Mouse (Mus musculus) megakaryocyte-erythroid progenitor cell, adult 5-6 weeks (primary cell): ENCODE data around the gene Btbd9. TPM values are rescaled to one million over a fixed set of nuclear protein-coding genes. Genes with fewer than 3 reads are reported as not detected.

Source experiments
- ATAC-seq: replicated peaks from 2 replicates; pipeline ENCODE4 v1.8.0; 2016; ENCODE audit warnings: mild to moderate bottlenecking, inconsistent platforms; ENCODE audit not compliant: severe bottlenecking, poor library complexity, low FRiP score, low TSS enrichment
- total RNA-seq, 2 experiments: library from RNA; stranded (forward) in 1 of 2; stranded (reverse) in 1 of 2; fragments of 200-1000, 215-1000 nt in 1 of 2; fragments of >200 nt in 1 of 2; fragmentation: Nextera tagmentation in 1 of 2; gene quantifications; 2 replicates each; pipeline ENCODE4 v1.2.3; 2014 to 2017

Gene Btbd9
- total RNA-seq, 2 experiments from 2014 or later = 8.5 to 19.8 TPM

- ATAC-seq = no peak
Measured at GRCm38 (mm10) chr17:30430961-30431640, 145.2 kb downstream of the Btbd9 start.

- ATAC-seq = no peak
Measured at GRCm38 (mm10) chr17:30428661-30429060, 147.6 kb downstream of the Btbd9 start.

- ATAC-seq = no peak
Measured at GRCm38 (mm10) chr17:30423256-30423852, 152.9 kb downstream of the Btbd9 start.

DNA sequence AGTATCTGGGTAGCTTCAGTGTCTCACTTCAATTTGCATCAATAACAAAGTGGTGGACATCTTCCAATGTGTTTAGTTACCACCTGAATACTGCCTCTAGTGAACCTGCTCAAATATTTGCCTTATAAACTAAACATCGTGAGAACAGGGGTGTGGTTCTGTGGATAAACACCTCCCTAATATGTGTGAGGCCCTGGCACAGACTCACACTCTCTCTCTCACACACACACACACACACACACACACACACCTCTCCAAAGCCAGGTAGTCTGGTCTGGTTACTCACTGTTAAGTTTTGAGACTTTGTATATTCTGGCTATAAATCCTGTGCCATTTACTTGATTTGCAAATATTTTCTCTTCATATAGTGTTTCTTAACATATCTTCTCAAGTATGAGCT, 154.0 kb downstream of the Btbd9 start:
- no peak for ATAC-seq

DNA sequence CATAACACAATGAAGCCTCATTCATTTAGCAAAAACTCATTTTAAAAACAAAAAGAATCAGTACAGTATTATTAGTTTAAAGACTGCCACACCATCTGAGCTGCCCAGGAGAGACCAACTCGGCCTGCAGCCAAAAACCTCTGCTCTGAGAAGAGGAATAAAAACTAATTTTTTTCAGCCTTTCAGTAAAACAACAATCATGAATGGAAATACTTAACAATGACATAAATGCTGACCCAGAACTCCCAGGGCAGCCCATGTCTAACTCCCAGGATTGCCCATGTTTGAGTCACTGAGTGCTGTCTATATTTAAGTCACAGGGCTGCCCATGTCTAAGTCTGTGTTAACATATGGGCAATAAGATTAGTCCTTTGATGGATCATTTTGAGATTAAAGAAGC, 155.0 kb downstream of the Btbd9 start:
- no peak for ATAC-seq

GRCm38 (mm10) chr17:30419494-30419893, 156.8 kb downstream of the Btbd9 start:
- no peak for ATAC-seq

- no peak for ATAC-seq
Measured at GRCm38 (mm10) chr17:30418510-30418909, 157.8 kb downstream of the Btbd9 start.

- ATAC-seq = peak; percentile 63
Measured at GRCm38 (mm10) chr17:30417106-30417505, 159.2 kb downstream of the Btbd9 start.

- no peak for ATAC-seq
Measured at GRCm38 (mm10) chr17:30415693-30416092, 160.6 kb downstream of the Btbd9 start.

GRCm38 (mm10) chr17:30412991-30413390, 163.3 kb downstream of the Btbd9 start:
- no peak for ATAC-seq

DNA sequence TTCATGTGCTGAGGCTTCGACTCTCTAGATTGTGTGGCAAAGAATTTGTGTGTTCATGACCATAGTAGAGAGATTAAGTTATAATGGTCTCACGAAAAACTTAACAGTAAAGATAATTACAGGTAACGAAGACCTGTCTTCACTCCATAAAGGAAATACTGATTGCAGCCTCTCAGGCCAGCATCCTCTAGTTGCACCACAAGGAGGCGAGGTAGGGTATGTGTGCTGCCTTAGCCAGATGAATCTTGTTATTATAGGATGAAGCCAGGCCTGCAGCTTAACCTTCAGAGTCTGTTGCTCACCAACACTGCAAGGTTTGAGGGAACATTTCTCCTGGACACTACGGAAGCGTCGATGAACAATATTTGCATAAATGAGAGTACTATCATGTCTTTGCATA, 170.3 kb downstream of the Btbd9 start:
- ATAC-seq = no peak

DNA sequence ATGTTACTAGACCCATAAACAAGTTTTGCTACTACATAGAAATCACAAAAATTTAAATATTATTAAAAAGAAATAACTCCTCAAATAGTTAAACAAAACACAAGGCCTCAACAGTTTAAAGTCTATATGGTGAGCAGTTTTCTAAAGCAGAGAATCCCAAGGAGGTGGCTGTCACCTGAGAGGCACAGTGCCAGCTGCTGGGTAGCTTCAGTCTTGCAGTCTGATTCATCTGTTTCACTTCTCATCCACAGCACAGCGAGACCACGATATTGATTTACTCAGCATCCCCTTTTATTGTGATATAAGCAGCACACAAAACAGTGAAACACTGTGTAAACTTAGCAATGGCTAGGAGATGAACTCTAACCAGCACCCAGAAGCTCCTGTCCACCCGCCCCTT, 173.4 kb downstream of the Btbd9 start:
- ATAC-seq = no peak

DNA sequence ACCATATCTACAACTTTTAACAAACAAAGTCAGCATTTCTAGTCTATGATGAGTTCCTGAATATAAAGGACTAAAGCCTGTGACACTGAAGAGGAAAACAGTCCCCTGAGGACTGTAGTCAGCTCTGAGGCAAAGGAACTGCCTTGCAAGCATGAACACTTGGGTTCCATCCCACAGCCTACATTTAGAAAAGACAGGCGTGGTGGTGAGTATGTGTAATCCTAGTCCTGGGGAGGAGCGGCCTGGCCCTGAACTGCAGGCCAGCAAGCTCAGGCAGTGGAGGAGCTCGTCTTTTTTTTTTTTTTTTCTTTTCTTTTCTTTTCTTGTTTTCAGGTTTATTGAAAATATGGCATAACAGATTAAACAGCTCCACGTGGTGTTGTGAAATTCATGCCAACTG, 181.0 kb downstream of the Btbd9 start:
- ATAC-seq = no peak

DNA sequence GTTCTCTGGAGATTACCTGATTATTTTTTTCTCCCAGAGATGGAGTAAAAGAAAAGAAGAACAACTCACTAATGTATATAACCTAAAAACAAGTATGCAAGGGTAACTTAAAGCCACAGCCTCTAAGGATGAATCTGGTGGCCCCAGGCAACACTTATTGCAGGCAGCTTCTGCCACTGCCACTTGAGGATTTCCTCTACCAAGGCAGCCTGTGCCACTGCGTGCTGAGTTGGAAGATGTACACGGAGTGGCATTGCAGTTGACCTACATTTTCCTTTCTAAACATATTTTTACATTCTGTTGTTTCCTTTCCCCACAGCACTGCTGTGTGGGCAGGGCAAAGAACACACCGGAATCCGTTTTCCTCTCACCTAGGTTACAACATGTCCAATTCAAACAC, 184.3 kb downstream of the Btbd9 start:
- no peak for ATAC-seq

DNA sequence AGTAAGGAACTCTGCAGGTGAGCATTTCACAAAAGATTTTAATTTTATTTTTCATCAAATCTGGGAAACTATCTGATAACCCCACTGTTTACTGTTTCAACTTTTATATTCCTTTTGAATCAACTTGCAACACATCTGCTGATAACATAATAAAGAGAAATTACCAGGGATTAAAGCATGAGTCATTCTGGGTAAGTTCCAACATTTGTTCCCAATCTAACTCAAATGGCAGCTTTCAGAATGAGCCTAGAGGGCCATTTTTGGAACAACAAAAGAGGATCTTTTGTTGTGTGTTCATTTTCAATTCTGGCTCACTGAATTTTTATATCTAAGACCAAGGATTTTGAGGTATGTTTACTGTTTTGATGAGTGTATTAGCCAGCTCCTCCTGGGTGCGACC, 185.1 kb downstream of the Btbd9 start:
- ATAC-seq = no peak

- 0 out of 2 replicates have a peak, but pooled peaks have one; percentile 52 for ATAC-seq
Measured at GRCm38 (mm10) chr17:30389686-30390085, 186.6 kb downstream of the Btbd9 start.

GRCm38 (mm10) chr17:30388817-30389216, 187.5 kb downstream of the Btbd9 start:
- ATAC-seq = no peak

DNA sequence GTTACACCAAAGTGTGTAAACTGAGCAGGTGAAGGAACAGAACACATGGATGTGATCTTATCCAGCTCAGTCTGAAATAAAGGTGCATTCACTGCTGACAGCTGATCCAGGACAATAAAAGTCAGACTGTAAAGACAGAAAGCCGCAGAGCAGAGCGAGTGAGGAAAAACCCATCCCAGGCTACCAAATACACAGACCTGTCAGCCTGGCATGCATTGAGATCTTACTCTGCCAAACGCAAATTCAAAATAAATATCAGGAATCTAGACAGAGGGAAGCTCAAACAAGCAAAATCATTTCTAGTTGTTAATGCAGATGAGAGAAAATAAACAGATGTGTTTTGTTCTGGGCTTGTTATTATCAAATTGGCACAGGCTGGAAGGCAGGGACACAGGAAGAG, 187.9 kb downstream of the Btbd9 start:
- ATAC-seq = no peak

- ATAC-seq = no peak
Measured at GRCm38 (mm10) chr17:30386241-30386640, 190.0 kb downstream of the Btbd9 start.

- no peak for ATAC-seq
Measured at GRCm38 (mm10) chr17:30383649-30384048, 192.6 kb downstream of the Btbd9 start.

GRCm38 (mm10) chr17:30378221-30379010, 197.9 kb downstream of the Btbd9 start:
- ATAC-seq = no peak
